Mouse (Mus musculus) gastrocnemius, adult 18-20 months (tissue): ENCODE results near the gene Olfr819. TPM values are rescaled to one million over a fixed set of nuclear protein-coding genes. Genes with fewer than 3 reads are reported as not detected.
"Not testable (repeated sequence)": the region's sequence is repeated elsewhere in the genome, so short reads cannot be mapped to it uniquely, and the experiment has no call there.

ENCODE experiments used
- DNase-seq: peaks from one replicate; pipeline ENCODE4 v3.0.0; 2021; ENCODE audit warnings: low spot score
- long read RNA-seq, 2 experiments: library from polyadenylated mRNA; stranded (forward); transcript quantifications; one replicate each; pipeline ENCODE4 v2.0.0; 2021
- total RNA-seq, 2 experiments: library from RNA; stranded (reverse); gene quantifications; 2 replicates each; pipeline ENCODE4 v1.2.3; 2021

Gene Olfr819
- total RNA-seq, result not detected
- long read RNA-seq, experiment 1, result 0 reads
- long read RNA-seq, experiment 2, result 0 reads

GRCm38 (mm10) chr10:129967166-129967565 is at the start of gene Olfr819:
Gene Olfr819, minus strand, starts transcription at chr10:129967266.
- not testable (repeated sequence) for DNase-seq

GRCm38 (mm10) chr10:130012321-130012720 is 45.3 kb upstream of the Olfr819 start, which contains the start of gene Olfr820:
Gene Olfr820, plus strand, starts transcription at chr10:130012621.
- DNase-seq, result no peak

DNA sequence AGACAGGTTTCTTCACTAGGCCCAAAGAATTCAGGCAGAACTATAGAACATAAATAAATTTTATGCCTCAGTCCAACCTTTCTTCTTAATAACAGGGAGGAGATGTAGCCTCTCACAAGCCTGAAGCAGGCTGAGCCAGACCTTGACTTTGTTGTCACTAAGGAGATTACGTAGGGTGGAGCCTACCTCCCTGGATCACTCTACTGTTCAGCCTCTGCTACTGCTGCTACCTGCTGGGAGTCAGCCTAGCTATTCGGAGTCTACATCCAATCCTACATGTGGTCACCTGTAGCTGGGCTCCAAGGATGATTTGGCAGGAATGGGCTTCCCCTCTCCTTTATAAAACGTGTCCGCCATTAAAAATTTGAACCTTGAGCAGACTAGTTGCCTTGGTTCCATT is 38.3 kb upstream of the Olfr819 start:
- DNase-seq, result not testable (repeated sequence)

DNA sequence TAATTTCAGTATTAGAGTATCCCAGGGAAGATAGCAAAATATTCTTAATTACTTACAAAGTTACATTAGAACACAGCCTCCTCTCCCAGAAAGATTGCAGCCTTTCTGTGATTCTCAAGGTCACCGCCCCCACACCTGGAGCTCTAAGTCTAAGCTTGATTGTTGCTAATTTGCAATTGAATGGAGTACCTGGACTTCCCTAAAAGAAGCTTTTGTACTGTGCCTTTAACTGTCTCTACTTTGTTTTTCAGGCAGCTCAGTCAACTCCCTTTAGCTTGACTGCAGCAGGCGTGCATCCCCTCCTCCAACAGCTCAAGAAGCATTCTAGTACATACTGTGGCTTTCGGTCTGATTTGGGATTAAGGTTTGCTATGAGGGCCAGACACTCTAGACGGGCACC is 37.0 kb upstream of the Olfr819 start:
- not testable (repeated sequence) for DNase-seq

GRCm38 (mm10) chr10:129984962-129985361 is 17.9 kb upstream of the Olfr819 start, which contains the start of gene Gm10310:
Gene Gm10310, minus strand, starts transcription at chr10:129985062.
- not testable (repeated sequence) for DNase-seq

DNA sequence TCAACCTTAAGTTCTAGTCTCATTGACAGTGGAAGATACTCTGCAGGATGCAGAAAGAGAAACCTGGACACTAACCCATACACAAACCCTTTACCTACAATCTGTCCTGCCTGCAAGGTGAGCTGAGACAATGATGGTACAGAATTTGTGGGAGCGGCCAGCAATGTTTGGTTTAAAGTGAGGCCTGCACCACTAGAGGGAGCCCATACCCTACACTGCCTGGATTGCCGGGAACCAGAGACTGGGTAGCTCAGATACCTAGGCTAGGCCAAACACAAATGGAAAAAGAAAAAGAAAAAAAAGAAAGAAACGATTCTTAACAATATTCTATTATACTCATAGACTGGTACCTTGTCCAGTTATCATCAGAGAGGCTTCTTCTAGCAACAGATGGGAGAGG is 14.8 kb upstream of the Olfr819 start:
- DNase-seq, result not testable (repeated sequence)

- not testable (repeated sequence) for DNase-seq
Observed at GRCm38 (mm10) chr10:129976040-129976439, 9.0 kb upstream of the Olfr819 start, which contains the start of gene Olfr247. Gene Olfr247, minus strand, starts transcription at chr10:129976140.

DNA sequence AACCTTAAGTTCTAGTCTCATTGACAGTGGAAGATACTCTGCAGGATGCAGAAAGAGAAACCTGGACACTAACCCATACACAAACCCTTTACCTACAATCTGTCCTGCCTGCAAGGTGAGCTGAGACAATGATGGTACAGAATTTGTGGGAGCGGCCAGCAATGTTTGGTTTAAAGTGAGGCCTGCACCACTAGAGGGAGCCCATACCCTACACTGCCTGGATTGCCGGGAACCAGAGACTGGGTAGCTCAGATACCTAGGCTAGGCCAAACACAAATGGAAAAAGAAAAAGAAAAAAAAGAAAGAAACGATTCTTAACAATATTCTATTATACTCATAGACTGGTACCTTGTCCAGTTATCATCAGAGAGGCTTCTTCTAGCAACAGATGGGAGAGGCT is 5.9 kb upstream of the Olfr819 start:
- not testable (repeated sequence) for DNase-seq

- not testable (repeated sequence) for DNase-seq
Observed at GRCm38 (mm10) chr10:129966232-129966631, 834 bp downstream of the Olfr819 start.

DNA sequence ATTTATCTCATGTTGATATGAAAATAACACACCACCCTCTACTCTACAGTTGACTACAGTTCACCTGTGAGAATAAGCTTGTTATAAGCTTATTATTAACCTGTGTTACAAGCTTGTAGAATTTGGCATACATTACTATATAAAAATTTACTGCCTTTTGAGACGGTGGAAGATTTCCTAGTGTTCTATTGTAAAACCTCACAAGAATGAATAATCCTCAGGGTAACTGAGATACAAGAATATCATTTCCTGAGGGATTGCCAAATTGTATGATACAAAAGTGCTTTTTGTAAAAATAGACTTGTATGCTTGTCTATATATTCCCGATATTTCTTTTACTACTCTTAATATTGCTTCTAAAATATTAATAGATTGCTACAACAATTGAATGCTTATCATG is 18.1 kb downstream of the Olfr819 start, which contains the start of gene Olfr818:
TSS of gene Olfr818 (minus strand) at position 101 of the 400 bp plus-strand sequence.
- no peak for DNase-seq

GRCm38 (mm10) chr10:129915497-129915896 is 51.6 kb downstream of the Olfr819 start, which contains the start of gene Olfr816:
Gene Olfr816, minus strand, starts transcription at chr10:129915597.
- DNase-seq, result no peak

Other genes with a start within 250 kb of the Olfr819 start
- not detected for gene Olfr805, start 237.9 kb downstream of the Olfr819 start, total RNA-seq
- not detected for gene Olfr806, start 225.3 kb downstream of the Olfr819 start, total RNA-seq
- gene Olfr807, start 209.5 kb downstream of the Olfr819 start, total RNA-seq, result not detected
- not detected for gene Olfr808, start 201.8 kb downstream of the Olfr819 start, total RNA-seq
- gene Olfr809, start 192.6 kb downstream of the Olfr819 start, total RNA-seq, result not detected
- not detected for gene Olfr810, start 172.3 kb downstream of the Olfr819 start, total RNA-seq
- gene Olfr811, start 162.9 kb downstream of the Olfr819 start, total RNA-seq, result not detected
- gene Olfr812, start 121.2 kb downstream of the Olfr819 start, total RNA-seq, result not detected
- not detected for gene Olfr813, start 111.9 kb downstream of the Olfr819 start, total RNA-seq
- not detected for gene Olfr814, start 87.4 kb downstream of the Olfr819 start, total RNA-seq
- not detected for gene Olfr815, start 61.4 kb downstream of the Olfr819 start, total RNA-seq
- not detected for gene Olfr816, start 51.7 kb downstream of the Olfr819 start, total RNA-seq
- gene Olfr818, start 18.2 kb downstream of the Olfr819 start, total RNA-seq, result not detected
- gene Olfr247, start 8.9 kb upstream of the Olfr819 start, total RNA-seq, result not detected
- gene Gm10310, start 17.8 kb upstream of the Olfr819 start, total RNA-seq, result not detected
- not detected for gene Olfr820, start 45.4 kb upstream of the Olfr819 start, total RNA-seq
- not detected for gene Olfr821, start 63.1 kb upstream of the Olfr819 start, total RNA-seq
- gene Olfr822, start 103.9 kb upstream of the Olfr819 start, total RNA-seq, result not detected
- gene Olfr823, start 148.1 kb upstream of the Olfr819 start, total RNA-seq, result not detected
- gene Olfr824, start 162.7 kb upstream of the Olfr819 start, total RNA-seq, result not detected
- gene Olfr825, start 199.5 kb upstream of the Olfr819 start, total RNA-seq, result not detected
- not detected for gene Olfr826, start 216.9 kb upstream of the Olfr819 start, total RNA-seq
- gene Olfr827, start 247.1 kb upstream of the Olfr819 start, total RNA-seq, result not detected